Mouse (Mus musculus): Measurements from ENCODE around the gene Gpnmb.

Gpnmb gene

GRCm38 (mm10) chr6:49036275-49037267, at the start of gene Gpnmb:
Gpnmb (plus strand) TSS chr6:49036546.
- no peak for DNase-seq

DNA sequence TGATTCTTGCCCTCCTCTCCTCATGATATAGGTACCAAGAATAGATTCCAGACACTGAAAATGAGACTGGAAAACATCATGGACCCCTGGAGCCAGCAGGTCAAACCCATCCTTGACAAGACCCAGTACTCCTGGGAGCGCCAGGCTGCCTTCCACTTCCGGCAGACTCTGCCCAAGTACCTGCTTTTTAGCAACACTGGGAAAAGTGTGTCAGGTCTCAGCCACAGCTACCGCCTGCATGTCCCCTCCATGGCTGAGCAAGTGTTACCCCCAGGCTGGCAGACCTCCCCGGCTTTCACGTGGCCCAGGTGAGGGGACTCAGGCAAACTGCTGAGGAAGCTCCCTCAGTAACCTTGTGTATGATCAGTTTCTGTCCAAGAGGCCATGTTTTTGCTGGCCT, 46.4 kb upstream of the Gpnmb start:
- DNase-seq, result no peak

- DNase-seq, result no peak
Observed at GRCm38 (mm10) chr6:48991991-48992390, 44.4 kb upstream of the Gpnmb start.

DNA sequence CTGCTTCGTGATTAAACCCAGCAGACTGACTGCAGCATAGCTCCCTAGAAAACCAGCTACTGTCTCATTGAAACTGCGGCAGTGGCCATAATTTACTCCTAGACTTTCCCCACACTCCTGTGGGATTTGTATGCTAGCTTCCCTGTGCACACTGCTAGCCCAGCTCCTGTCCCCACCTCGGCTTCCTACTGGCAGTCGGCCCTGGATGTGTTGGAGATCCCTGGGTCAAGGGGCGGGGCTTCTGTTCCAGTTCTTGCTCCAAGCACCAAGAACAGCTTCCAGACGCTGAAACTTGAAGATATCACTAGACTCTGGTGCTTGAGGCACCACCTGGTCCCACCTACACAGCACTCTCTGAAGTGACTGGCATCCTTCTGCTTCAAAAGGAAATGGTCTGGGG, 38.2 kb upstream of the Gpnmb start:
- no peak for DNase-seq

GRCm38 (mm10) chr6:48998796-48999195, 37.5 kb upstream of the Gpnmb start:
- DNase-seq, result no peak

GRCm38 (mm10) chr6:49003381-49003780, 33.0 kb upstream of the Gpnmb start:
- no peak for DNase-seq

DNA sequence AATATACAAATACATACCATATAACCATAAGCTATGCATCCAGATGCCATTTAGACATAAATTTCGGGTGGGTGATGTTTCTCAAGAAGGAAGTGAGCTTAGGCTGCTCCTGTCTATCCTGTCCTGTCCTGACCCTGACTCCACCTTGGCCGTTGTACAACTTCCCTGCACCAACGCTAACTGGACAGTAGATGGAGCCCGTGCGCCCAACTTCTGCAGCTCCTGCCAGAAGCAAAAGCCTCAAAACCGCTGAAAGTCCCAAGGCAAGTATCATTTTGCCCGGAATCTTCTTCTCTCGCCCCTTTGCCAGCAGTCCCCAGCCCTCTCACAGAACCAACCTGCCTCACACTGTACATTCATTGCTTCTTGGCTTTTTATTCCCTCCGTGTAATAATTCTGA, 28.4 kb upstream of the Gpnmb start:
- peak; percentile 65 to 78 for DNase-seq

DNA sequence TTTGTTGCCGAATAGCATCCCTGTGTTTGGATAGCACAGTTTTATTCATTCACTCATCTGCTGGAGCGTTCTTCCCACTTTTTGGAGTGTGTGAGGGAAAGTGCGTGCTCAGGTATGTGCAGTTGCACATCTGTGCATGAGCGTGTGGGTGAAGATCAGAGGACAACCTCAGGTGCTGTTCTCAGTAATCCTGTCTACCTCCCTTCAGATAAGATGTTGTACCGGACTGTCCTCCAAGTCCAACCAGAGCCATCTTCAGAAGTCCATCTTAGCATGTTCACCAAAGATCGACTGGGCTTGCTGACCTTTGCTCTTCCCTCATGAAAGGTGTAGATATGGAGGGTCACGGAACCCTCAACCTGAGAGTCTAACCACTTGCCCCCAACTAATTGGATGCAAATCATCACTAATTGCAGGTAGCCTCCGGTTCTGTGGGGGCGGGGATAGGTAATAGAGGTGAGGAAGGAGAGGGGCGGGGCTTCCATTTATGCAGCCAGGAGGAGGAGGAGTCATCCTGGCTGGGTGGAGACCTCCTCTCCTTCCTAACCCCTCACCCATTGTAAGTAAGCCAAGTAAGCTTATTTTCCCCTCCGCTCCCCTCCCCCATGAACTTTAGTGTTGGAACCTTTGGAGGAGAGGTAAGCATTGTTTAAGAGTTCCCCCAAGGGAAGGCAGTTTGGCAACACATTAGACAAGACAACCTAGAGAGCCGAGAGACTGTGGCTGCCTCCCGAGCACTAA, 27.8 kb upstream of the Gpnmb start:
- no peak for DNase-seq

GRCm38 (mm10) chr6:49009161-49009555, 27.2 kb upstream of the Gpnmb start:
- no peak for DNase-seq

DNA sequence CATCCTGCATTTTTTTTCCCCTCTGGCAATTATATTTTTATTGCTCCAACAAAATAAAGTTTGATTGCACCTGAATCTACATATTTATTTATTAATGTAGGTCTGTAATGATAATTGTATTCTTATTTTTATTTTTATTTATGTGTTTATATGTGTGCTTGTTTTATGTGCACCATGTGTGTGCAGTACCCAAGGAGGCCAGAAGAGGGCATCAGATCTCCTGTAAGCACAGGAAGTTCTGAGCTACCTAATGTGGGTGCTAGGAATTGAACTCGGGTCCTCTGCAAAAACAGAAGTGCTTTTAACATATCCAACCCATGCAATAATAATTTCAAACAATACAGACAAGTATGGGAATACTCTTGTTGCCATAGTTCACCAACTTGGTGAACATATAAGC, 26.7 kb upstream of the Gpnmb start:
- DNase-seq, result no peak

GRCm38 (mm10) chr6:49011191-49011590, 25.2 kb upstream of the Gpnmb start:
- DNase-seq, result no peak

- DNase-seq, result no peak
Observed at GRCm38 (mm10) chr6:49013023-49013422, 23.3 kb upstream of the Gpnmb start.

DNA sequence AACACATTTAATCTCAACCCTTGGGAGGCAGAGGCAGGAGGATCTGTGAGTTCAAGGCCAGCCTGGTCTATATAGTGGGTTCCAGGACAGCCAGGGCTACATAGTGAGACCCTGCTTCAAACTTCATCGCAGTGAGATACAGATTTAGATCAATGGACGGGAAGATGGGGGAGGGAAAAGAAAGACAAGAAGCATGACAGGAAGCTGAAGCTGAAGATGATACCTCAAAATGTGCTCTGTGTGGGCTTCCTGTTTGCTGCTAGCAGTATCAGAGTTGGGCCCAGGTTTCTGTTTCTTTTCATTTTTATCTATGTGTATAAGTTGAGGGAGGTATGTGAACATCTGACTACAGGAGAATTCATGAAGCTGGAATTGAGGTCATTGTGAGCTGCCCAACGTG, 22.9 kb upstream of the Gpnmb start:
- no peak for DNase-seq

DNA sequence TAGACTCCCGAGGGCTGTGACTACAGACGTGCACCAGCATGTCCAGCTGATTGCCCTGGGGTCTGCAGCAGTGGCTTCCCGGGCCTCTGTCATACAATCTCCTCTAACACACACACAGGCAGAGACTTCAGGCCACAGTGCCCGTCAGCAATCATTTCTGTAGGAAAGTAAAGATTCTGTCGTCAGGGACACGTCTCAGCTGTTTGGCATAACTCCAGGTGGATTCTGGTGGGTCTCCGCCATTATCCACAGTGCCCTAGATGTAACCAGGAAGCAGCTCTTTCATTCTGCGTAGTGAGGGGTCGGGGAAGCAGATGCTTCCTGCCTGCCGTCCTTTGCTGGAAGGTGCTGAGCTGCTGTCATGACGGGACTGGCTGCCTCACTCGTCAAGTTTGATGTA, 19.2 kb upstream of the Gpnmb start:
- DNase-seq, result no peak

DNA sequence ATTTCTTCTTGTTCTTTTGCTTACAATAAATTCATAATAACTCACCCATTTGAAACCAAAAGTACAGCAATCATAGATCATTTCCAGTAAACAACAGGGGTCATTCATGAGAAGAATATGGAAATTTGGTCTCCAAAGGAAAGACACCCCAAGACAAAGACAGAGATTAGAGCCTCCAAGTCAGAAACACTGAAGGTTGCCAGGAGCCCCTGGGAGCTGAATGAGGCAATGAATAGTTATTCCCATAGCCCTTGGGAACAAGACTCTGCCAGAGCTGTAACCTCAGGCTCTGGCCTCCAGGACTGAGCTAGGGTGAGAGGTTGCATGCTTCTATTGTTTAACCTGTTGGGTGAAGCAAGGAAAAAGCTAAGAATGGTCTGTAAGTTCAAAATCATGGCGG, 17.0 kb upstream of the Gpnmb start:
- DNase-seq, result no peak

- peak in 1 of 2 experiments; percentile 11 for DNase-seq
Observed at GRCm38 (mm10) chr6:49021141-49022012, 15.0 kb upstream of the Gpnmb start.

DNA sequence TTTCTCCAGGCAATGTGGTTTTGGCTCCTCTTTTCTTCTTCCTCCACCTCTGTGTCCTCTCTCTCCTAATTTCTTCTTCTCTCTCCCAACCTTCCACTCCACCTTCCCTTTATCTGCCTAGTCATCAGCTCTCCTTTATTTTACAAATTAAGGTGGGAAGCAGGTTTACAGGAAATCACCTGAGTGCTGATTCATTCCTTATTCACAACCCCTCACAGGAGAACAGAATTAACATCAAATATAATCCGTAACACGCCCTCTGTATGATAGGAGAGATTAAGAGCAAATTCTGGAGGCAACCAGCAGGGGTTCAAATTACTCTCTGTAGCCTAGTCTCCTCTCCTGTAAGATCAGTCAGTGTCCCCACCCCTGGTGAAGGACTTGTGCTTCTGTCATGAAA, 14.0 kb upstream of the Gpnmb start:
- DNase-seq, result no peak

- DNase-seq, result no peak
Observed at GRCm38 (mm10) chr6:49023315-49023714, 13.0 kb upstream of the Gpnmb start.

GRCm38 (mm10) chr6:49025290-49025689, 11.1 kb upstream of the Gpnmb start:
- no peak for DNase-seq

DNA sequence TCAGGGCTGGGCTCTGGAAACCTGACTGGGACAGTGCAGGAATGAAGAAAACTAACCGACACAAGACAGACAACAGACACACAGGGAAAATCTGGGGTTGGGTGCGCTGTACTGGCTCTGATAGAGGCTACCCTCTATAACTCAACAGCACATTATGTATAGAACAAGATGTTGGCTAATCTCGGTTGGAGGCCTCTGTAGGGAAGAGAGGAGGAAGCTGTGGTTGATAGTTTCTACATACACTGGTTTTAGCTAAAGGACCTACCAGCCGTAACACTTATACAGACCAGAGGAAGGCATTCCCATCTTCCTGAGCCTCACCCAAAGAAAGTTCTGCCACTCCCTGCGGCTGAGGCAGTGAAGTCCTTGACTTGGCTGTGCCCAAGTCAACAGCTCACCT, 9.8 kb upstream of the Gpnmb start:
- no peak for DNase-seq

GRCm38 (mm10) chr6:49028019-49028418, 8.3 kb upstream of the Gpnmb start:
- DNase-seq, result no peak

- no peak for DNase-seq
Observed at GRCm38 (mm10) chr6:49028708-49029107, 7.6 kb upstream of the Gpnmb start.

DNA sequence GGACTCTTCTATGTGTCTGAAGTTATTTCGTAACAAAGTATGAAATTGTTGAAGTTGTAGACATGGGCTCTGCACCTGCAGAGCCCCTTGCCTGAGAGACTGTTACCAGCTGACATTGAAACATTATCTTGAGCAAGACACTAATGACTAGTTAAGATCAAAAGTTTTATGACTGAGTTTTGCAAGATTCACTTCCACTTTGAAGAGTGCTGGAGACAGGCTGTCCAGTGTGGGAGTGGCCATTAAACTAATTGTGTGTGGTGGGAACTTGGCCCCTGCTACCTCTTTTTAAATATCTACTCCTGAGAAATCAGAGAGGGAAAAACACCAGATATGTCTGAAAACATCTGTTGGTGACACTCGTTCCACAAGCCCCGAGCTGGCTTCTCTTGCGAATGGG, 5.1 kb upstream of the Gpnmb start:
- DNase-seq, result no peak

Measured in cerebellum, postnatal 25 days (tissue).